Mouse (Mus musculus): ENCODE data around the gene Wnk2.
A peak's percentile ranks its signal among the peaks of the same experiment; 100 is the strongest.

Wnk2 gene

DNA sequence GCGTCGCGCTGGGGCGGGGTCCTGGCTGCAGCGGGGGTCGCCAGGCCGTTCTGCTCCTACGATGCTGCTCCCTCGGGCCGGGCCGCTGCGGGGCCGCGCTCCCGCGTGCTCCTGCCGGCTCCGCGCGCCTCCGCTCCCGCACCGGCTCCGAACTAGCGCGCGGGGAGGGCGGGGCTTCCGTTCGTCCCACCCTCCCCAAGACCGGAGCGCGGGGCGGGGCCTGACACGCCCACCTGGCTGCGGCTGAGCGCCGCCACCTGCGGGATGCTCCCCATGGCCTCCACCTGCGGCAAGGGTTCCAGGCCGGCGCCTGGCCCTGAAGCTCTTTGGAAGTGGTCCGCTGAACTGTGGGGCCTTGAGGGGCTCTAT lies at the start of gene Wnk2:
Gene Wnk2, minus strand, starts transcription at position 157 of the 369 bp plus-strand sequence.
- no peak for DNase-seq (ENCODE audit: low read depth in 1 of 2, low spot score in 2 of 2)

DNA sequence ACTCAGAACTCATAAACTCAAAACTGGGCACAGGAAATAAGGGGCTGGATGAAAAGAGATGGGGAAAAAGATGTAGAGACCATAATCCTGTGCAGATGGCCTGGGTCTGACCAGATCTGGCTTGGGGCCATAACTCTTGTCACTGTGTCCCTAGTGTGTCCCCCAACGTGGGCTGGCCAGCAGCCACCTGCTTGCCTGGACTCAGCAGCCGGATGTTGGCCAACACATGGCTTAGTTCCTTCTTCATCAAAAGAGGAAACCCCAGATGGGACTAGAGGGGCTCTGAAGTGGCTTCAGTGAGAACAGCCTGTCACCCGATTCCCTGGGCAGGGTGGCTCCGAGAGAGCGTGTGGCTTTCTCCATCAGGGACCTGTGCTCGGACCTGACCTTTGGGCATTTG lies 49.0 kb upstream of the Wnk2 start:
- peak; percentile 58 to 76 for DNase-seq (ENCODE audit: low read depth in 1 of 2, low spot score in 2 of 2)

DNA sequence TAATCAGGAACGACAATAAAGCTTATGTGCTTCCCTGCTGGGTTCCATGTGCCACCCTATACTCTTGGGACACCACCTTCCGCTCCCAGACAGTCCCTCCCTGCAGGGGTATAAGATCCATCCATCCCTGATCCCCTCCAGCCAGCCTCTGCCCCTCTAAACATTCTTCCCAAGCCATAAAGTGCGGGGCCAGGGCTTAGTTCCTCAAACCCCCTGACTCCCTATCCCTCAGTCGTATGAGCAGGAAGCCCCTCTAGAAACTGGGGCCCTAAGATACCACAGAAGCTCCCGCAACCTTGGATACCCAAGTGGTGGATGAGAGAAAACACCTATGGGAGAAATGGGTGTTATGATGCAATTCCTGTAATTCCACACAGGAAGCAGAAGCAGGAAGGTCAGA lies 48.4 kb upstream of the Wnk2 start:
- DNase-seq (ENCODE audit: low read depth in 1 of 2, low spot score in 2 of 2) = no peak

DNA sequence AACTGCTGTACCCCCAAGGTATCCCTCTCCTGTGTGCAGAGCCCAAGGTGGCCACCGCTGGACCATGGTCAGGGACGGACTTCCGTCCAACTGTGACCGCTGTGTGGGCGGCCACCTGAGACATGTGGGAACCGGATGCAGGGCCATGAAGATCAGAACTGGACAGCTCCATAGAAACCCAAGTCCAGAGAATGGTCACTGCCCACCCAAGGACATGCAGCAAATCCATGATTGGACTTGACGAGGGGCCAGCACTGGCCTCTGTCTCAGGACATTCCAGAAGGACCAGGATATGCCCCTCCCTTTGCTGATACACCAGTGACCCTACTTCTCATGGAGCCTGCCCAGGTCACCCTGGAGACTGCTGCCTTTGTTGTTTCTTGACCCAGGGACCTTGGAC lies 47.8 kb upstream of the Wnk2 start:
- DNase-seq (ENCODE audit: low read depth in 1 of 2, low spot score in 2 of 2) = no peak

DNA sequence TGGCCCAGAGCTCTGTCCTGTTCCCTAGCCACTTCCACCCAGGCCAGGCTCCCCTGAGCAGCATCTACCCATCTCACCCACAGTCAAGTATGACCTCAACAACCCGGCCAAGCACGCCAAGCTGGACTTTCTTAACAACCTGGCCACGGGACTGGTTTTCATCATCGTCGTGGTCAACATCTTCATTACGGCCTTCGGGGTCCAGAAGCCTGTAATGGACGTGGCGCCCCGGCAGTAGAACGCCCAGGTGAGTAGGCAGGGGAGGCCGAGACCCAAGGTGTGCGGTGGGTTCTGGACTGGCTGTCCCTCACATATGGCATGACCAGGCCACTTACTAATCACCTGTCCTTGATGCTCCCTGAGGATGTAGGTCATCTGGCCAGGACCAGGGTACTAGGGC lies 47.0 kb upstream of the Wnk2 start:
- DNase-seq (ENCODE audit: low read depth in 1 of 2, low spot score in 2 of 2) = no peak

DNA sequence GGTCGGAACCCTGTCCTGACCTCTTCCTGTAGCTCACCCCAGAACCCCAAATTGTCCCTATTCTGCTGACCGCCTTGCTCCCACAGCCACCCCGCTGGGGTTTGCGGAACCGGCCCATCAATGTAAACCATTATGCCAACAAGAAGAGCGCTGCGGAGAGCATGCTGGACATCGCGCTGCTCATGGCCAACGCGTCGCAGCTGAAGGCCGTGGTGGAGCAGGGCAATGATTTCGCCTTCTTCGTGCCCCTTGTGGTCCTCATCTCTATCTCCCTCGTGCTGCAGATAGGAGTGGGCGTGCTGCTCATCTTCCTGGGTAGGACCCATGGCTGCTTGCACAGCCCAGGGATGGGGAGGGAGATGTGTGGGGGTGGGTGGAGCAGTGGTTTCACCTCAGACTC lies 45.8 kb upstream of the Wnk2 start:
- no peak for DNase-seq (ENCODE audit: low read depth in 1 of 2, low spot score in 2 of 2)

DNA sequence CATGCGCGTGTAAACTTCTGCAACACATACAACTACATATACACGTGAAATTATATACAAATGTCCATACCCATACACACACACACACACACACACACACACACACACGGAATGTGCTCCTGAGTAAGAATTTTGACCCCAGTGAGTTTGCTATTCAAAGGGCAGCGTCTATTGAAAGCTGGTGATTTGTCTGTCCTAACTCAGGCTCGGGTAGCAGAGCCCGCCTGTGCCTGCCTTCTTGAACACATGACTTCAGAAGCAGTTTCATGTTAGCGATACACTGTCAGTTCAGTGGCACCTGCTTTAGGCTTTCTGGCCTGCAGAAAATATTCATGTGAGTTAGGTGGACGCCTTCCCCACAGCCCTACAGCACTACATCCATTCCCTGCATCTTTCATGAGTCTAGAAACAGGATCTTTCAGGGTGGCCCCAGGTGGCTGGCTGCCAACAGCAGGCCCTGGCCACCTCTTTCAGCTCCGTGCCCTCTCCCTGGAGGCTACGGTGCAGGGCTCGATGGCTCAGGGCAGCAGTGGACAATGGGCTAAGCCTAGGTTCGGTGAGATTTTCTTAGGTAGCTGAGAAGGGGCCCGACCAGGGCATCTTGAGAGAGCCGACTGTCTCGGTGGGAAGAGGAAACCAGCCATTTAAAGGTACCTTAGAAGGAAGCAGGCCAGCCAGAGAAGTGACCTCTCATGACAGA lies 44.5 kb upstream of the Wnk2 start:
- no peak for DNase-seq (ENCODE audit: low read depth in 1 of 2, low spot score in 2 of 2)

DNA sequence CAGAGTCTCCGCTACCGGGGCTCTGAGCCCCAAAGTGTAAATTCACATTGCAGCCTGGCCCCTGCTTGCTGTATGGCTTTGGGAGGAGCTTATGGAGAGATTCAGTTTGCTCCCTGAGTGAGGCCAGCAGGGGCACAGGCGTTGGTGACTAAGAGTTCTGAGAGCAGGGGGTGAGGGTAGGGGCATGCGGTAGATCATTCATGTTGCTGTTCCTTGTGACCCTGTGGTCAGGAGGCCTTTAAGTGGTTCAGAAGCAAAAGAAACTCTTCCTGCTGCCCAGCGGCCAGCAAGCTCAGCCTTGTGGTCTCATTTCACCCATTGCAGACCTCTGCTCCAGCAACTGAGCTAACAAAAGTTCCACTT lies 43.8 kb upstream of the Wnk2 start:
- DNase-seq (ENCODE audit: low read depth in 1 of 2, low spot score in 2 of 2) = no peak

DNA sequence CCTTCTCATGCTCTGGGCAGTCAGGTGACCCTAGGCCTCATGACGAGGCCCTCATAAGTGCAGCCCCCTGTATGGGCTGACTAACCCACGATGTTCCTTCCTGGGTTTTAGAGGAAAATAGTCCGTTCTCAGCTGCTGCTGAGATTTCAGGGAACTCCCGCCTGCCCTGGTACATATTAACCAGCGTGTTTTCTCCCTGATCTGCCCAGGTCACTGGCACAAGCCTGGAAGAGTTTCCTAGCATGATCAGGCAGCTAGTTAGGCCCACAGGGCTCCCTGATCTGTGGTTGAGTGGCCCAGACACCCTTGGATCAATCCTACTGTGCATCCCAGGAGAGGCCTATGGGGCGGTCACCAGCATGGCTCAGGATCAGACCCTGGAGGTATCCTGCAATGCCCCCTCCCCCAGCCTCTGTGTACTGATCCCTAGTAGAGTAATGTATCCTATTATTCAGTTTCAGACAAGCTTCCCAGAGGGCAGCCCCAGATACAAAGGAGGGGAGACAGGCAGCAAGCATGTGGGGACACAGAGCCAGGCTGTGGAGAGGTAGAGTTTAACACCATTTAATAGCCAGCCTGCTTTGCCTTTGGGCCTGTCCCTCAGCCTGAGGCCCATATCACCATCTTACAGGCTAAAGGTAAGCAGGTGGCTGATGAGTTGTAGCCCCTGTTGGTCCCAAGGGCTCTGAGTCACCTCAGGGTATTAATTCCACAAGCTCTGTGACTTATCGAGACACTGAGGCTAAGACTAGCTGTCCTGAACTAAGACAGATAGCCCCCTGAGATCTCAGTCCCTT lies 43.3 kb upstream of the Wnk2 start:
- DNase-seq (ENCODE audit: low read depth in 1 of 2, low spot score in 2 of 2) = no peak

DNA sequence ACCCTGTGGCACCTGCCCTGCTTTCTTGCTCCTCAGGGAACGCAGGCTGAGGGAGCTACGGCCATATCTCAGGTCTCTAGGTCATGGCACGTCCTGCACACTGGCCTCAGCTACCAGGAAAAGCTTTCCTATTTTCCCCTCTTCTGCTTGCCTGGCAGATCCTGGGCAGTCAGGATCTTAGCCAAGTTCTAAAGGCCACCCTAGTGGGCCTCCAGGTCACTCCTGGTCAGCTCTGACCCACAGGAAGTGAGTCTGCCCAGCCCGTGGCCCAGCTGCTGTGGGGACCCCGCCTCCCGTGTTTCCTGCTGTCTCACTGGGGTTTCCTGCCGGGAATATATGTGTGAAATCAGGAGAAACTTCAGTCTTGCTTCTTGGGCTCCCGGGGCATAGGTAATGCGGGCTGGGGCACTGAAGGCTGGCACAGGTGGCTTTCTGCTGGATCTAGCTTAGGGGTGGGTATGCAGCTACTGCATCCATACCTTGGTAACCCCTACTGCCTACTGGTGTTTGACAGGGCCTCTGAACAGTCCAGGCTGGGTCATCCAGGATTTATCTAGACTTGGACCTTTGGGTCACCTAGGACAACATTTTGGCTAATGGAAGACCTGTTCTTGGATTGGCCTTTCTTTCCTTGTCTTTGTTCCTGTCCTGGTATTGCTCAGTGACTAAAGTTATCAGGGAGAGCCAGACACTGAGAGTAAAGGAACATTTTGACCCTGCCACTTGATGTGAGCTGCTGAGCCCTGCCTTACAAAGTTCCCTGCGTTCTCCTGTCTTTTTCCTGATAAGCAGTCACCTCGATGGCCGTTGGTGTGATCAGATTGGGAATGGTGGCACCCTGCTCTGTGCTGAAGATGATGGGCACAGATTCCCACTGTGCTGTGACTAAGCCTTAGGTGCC lies 42.4 kb upstream of the Wnk2 start:
- DNase-seq (ENCODE audit: low read depth in 1 of 2, low spot score in 2 of 2) = no peak

DNA sequence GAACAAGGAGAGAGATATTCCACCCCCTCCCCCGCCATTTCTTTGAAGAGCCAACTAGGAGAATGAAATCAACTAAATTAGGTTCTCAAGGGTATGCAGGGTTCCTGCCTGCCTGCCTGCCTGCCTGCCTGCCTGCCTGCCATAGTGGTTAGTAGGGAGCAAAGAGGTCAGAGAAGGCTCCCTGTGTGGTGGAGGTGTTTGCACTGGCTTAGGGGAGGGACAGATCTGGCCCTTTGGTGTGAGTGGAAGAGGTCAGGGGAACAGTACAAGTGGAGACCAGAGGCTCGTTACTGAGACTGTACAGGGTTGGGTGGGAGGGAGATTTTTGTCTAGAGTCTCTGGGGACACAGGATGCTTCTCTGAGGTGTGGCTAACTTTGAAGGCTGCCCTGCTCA lies 41.1 kb upstream of the Wnk2 start:
- no peak for DNase-seq (ENCODE audit: low read depth in 1 of 2, low spot score in 2 of 2)

DNA sequence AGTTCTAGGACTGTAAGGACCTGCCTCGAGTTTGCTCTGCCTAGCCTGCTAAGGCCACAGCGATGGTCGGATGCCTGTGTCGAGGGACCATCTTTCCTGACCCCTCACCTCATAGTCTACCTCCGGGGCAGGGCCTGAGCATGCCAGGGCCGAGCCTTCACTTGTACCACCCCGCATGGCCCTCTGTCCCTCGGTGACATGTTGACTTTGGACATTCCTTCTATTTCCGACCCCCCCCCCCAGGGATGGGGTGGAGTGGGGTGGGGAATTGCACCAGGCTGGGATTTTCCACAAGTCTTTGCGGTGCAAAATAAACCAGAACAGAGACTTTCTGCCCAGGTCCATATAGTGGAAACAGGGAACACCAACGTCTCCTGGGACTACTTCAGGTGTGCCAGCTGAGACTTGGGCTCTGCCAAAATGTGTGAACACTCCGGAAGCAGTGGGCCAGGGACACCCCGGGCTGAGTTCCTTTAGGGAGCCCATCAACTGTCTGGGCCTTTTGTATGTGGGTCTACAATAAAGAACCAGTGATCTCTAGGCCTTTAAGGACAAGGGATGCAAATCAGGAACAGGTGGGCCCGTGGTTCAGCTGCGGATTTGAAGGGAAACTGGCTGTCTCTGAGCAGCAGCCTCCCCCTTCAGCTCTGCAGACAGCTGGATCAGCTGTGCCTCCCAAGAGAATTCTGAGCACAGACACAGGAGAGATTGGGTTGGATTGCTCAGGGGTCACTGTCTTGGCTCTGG lies 40.6 kb upstream of the Wnk2 start:
- DNase-seq (ENCODE audit: low read depth in 1 of 2, low spot score in 2 of 2) = no peak

DNA sequence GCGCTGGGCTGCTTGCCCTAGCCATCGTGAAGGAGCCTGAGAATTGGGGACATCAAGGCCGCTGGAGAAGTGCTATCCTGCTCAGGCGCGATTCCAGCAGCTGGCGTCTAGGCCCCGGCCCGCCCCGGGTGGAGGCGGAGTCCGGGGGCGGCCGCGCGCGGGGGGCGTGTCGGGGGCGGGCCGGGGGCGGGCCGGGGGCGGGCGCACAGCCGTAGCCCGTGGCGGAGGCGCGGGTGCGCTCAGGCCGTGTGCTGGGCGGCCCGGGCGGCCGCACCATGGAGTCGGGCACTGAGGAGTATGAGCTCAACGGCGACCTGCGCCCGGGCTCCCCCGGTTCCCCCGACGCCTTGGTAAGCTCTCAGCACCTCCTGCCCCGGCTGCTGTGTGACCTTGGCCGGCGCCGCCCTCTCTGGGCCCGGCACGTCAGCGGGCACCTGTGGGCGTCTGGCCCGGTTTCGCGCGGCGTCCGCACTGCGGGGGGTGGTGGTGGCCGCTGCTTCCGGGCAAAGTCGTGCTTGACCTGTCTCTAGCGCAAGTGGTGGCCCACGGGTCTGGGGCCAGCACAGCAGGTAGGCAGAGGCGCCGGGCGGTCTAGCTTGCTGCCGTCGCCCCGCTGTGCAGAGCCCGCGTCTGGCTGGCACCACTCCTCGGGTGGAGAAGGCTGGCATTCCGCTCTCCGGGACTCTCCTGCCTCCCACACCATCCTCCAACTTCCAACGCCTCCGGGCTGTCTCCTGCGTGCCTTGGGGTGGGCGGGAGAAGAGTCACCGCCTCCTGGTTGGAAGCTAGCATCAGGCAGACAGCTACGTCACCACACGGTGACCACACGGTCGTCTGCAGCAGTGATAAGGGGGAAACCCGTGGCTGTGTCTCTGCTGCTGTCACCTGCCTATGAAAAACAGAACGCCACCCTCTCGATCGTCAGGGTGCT lies 39.7 kb upstream of the Wnk2 start, which contains the start of gene Ninj1:
Gene Ninj1, plus strand, starts transcription at position 198 of the 931 bp plus-strand sequence.
- DNase-seq (ENCODE audit: low read depth in 1 of 2, low spot score in 2 of 2) = peak; percentile 71 to 86

DNA sequence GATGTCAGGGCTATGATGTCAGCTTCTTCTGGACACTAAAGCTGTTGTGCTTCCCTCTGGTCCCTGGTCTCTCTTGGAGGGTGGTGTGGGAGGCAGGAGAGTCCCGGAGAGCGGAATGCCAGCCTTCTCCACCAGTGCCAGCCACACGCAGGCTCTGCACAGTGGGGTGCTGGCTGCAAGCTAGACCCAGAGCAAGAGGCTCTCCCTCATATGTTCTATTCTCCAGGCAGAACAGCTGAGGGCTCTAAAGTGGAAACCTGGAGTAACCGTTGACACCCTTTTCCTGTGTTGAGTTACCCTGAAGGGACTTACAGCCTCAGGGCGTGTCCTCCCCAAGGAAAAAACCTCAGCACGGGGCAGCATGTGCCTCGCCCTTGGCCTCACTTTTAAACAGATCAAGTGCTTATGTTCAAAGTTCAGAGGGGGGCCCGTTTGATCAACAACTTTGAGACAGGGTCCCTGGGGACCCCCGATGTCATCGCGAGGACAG lies 39.0 kb upstream of the Wnk2 start:
- DNase-seq (ENCODE audit: low read depth in 1 of 2, low spot score in 2 of 2) = no peak

DNA sequence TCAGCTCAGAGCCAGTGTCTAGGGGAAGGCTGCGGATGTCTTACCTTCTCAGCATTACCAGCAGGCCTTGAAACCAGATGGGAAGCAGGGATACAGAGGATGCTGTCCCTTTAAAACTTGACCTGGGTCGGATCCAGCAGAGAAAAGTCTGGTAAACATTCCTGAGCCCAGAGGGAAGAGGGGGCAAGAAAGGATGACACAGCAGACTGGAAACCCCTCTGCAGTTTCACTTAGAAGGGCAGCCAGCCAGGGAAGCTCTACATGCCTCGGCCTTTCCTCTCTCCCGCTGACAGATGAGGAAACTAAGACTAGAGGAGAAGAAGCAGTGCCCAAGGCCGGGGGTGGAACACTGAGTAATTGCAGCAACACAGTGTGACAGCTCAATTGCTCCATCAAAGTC lies 35.8 kb upstream of the Wnk2 start:
- DNase-seq (ENCODE audit: low read depth in 1 of 2, low spot score in 2 of 2) = no peak

DNA sequence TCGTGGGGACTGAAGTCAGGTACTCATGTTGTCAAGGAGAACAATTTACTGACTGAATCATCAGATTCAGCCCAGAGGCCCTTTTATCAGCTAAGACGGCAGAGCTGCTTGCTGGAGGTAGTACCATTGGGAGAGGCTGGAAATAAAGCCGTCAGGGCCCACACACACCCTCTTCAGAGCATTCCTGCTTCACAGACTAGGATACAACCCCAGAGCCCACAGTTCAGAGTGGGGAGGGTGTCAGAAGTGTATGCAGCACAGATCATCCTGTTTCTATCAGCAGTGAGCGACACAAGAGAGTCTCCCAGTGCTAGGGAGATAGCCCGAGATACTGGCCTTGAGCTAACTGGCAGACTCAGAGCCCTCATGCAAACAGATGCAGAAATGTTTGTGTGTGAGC lies 35.3 kb upstream of the Wnk2 start:
- DNase-seq (ENCODE audit: low read depth in 1 of 2, low spot score in 2 of 2) = no peak

DNA sequence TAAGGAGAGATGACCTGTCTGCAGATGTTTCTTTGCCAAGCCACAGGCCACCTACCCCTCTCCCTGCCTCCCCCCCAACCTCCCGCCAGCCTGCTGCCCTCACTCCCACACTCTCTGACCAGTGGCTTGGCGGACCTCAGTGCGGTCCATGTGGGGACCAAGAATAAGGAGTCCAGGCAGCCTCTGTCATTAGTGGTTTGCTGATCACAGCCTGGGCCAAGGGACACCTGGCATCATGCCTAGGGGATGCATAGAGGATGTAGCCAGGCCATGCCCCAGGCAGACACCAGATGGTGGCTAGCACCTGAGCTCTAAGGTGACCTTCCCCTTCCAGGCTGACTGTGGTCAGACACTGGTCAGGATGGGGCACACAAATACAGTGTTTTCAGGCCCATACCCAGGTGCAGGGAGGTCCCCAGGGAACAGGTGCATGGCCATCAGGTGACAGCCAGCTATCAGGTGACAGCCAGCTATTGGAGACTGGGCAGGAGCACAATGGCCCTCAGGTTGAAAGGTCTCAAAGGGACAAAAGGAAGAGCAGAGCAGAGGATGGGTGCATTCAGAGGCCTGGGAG lies 33.7 kb upstream of the Wnk2 start:
- no peak for DNase-seq (ENCODE audit: low read depth in 1 of 2, low spot score in 2 of 2)

DNA sequence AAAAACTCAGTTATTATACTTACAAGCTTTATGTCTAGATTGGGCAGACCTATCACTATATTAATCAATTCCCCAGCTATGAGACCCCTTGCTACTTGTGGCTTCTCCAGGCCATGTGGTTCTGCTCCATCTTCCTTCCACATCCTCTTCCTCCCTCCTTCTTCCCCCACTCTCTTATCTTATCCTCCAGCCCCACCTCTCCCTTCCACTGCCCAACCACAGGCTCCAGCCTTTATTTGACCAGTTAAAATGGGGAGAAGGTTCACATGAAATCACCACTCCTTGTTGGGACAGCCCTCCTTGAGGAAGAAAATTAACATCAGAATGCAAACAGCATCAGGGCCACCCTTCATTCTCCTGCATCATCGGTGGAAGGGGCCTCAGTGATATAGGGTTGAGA lies 32.9 kb upstream of the Wnk2 start:
- no peak for DNase-seq (ENCODE audit: low read depth in 1 of 2, low spot score in 2 of 2)

DNA sequence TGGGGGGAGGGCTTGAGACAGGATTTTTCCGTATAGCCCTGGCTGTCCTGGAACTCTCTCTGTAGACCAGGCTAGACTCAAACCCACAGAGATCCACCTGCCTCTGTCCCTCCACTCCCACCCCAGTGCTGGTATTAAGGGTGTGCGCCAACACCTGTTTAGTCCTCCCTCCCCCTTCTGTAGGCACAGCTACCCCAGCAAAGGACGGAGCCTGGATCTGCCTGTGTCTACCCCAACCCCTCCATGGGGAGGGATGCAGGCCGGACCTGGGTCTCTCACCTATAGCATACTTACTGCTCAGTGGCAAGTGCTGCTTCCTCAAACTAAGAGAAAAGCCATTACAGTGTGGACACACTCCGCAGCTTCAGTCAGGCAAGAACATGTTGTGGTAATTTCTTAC lies 32.5 kb upstream of the Wnk2 start:
- DNase-seq (ENCODE audit: low read depth in 1 of 2, low spot score in 2 of 2) = no peak
